Mouse (Mus musculus) frontal cortex, postnatal 10 days (tissue): Measurements from ENCODE around the gene Phrf1.

ENCODE experiments used
- DNase-seq, 2 experiments: peaks; one replicate each; pipeline ENCODE4 v3.0.0; 2022; ENCODE audit warnings: low spot score in 2 of 2, mixed read lengths in 1 of 2

Gene Phrf1

DNA sequence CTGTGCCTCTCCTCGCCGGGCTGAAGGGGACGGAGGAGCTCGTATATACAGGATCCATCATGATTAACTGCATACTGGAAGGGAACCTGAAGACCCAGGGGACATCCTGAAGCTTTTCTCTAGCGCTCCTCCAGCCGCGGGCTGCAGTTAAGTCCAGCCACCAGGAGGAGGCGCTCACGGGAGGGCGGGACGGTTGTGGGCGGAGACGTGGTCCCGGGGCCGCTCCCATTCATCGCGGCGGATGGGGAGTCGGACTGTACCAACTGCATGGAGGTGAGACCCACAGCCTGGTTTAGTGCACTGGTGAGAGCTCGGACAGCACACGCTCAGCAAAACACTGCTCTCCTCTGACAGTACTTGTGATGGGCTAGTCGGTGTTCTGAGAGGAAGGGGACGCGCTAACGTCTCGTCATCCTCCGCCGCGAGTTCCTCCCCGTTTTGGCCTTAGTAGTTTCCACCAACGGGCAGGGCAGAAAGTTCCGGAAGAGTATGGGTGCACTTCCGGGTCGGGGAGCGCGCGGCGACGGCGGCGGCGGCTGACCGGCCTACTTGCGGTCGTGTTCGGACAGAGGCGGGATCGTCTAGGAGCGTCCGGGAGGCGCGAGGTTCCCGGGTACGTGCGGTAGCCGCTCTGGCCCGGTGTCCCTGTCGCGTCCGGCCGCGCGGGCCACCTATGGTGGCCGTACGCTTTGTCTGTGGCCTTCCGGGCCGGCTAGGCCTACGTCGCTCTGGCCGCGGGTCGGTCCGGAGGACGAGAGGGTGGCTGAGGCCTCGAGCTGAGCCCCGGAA is at the start of gene Phrf1:
Gene Phrf1, plus strand, starts transcription at position 506 of the 789 bp plus-strand sequence.
- peak; percentile 76 to 89 for DNase-seq

- no peak for DNase-seq
These were observed 40.4 kb upstream of the Phrf1 start for GRCm38 (mm10) chr7:141188194-141188593.

DNA sequence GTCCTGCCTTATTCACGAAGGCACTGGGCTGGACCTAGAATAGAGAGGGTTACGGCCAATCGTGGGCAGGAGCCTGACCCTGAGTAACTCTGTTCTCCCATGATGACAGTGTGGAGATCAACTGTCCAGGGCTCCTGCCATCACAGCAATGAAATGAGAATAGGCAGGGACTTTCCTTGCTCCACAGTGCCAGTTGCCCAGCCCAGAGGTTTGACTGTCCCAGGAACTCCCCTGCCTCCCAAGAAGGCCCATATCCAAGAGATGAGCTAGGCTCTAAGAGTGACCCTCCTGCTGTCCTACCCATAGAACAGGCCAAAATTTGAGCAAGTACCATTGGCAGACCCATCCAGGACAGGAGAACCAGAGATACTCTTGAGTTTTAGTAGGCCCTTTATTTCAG is 39.9 kb upstream of the Phrf1 start:
- DNase-seq, result no peak

DNA sequence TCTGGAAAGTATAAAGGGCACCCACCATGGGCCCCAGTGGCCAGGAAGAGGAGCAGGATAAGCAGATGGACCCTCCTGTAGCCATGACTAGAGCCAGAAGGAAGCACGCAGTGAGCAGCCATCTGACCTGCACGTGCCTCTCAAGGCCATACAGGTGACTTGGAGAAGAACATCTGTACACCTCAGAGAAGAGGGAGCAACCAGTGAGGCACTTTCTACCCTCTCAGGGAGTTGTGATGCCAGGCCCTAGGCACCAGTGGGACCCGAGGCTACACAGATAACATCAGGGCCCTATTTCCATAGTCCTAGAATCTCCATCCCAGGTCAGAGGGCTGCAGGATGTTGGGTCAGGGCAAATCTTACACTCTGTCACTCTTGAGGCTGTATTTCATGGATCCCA is 38.4 kb upstream of the Phrf1 start:
- DNase-seq, result no peak

- DNase-seq, result no peak
These were observed 37.5 kb upstream of the Phrf1 start for GRCm38 (mm10) chr7:141191036-141191435.

GRCm38 (mm10) chr7:141191796-141192685 is 36.5 kb upstream of the Phrf1 start:
- no peak for DNase-seq

GRCm38 (mm10) chr7:141192776-141193347 is 35.7 kb upstream of the Phrf1 start:
- DNase-seq, result no peak

- DNase-seq, result peak; percentile 45 to 51
These were observed 35.2 kb upstream of the Phrf1 start for GRCm38 (mm10) chr7:141193348-141193856.

- peak; percentile 94 to 98 for DNase-seq
These were observed 34.6 kb upstream of the Phrf1 start, which contains the start of the genes Hras and Lrrc56 for GRCm38 (mm10) chr7:141193948-141194347. Gene Hras (minus strand): TSS chr7:141194005. Gene Lrrc56 (plus strand): TSS chr7:141194157.

- DNase-seq, result no peak
These were observed 34.2 kb upstream of the Phrf1 start for GRCm38 (mm10) chr7:141194409-141194808.

DNA sequence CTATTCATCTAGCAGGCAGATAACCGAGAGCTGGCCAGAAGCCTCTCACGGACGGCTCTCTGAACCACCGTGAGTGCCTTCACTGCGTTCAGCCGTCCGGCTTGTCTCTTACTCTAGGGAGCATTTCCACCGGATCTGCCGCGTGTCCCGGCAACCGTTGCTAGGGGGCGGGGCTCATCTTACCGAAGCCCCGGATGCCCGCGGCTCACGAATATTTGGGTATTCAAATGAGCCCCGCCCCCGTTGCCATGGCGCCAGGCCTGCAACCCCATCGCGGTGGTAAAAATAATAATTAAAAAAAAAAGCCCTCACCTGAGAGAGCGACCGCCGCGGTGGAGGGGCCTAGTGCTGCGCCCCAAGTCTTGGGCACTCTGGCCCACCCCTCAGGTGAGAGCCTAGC is 33.8 kb upstream of the Phrf1 start:
- DNase-seq, result peak; percentile 88

GRCm38 (mm10) chr7:141195754-141196153 is 32.8 kb upstream of the Phrf1 start:
- no peak for DNase-seq

- no peak for DNase-seq
These were observed 31.8 kb upstream of the Phrf1 start for GRCm38 (mm10) chr7:141196619-141197282.

DNA sequence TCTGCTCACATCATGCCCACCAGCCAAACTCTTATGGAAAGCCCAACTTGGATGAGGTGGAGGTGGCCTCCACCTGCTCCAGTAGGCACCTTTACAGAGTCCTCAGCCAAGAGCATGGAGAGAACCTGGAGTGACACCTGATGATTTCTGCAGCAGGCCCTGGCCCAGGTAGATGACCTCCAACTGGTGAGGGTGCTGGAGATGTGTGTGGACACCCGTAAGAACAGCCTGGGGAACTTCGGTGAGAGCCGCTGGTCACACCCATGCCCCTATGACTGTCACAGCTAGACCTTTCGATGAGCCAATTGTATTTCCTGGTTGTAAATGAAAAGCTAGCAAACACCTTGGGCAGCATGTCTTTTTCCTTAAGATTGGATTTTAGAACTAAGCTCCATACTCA is 30.5 kb upstream of the Phrf1 start:
- DNase-seq, result no peak

- DNase-seq, result no peak
These were observed 24.0 kb upstream of the Phrf1 start for GRCm38 (mm10) chr7:141204546-141204945.

GRCm38 (mm10) chr7:141205504-141205903 is 23.1 kb upstream of the Phrf1 start:
- DNase-seq, result no peak

GRCm38 (mm10) chr7:141206182-141206937 is 22.2 kb upstream of the Phrf1 start:
- no peak for DNase-seq

DNA sequence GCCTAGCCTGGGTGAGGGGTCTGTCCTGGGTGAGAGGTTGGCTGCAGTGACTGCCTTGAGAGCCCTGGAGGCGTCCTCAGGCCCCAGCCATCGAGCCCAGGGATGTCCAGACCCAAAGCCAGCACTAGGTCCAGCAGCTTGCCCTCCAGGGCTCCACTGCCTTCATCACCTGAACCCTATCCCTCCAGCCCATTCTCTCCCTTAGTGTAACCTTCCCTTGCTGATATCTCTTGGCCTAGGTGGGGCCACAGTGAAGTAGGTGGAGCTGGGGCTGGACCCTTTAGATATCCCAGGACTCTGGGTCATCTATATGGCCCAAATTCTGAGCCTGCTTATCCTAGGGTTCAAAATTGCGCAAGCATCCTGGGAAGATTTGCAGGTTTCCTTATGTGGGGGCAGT is 19.1 kb upstream of the Phrf1 start:
- no peak for DNase-seq

DNA sequence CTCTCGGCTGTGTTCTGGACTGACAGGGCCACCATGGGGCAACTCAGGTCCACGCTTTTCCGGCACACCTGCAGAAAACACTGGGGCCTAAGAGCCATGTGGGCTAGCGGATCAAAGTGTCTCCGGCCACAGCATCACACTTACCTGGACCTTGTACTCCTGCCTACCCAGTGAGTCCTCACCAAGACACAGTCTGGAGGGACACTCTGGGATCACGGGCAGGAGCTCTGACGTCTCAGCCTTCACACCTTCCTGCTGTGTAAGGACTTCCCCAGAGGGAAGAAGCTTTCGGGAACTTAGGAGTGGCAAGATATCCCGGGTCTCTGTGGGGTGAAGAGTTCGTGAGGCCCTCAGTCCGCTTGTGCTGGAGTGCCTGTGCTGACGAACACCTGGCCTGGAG is 18.4 kb upstream of the Phrf1 start:
- DNase-seq, result no peak

- no peak for DNase-seq
These were observed 17.9 kb upstream of the Phrf1 start for GRCm38 (mm10) chr7:141210606-141211131.
